ENCODE assay signal across 41 mouse cellular contexts in the genomic region with DNA sequence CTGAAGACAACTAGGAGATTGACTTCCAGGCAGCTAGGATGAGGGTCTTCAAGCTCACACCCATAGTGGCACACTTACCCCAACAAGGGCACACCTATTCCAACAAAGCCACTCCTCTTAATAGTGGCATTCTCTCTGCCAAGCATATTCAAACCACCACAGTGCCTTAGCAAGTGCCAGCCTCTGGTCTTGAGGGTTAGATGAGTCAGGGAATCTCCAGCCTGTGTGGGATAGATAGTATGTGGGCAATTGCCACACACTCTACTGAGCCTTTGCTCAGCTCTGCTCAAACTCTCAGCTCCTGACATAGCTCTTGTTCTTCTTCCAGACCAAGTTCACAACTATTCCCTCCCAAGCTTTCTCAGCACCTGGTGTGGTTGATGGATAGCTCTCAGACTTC. TPM values are rescaled to one million over a fixed set of nuclear protein-coding genes. Genes with fewer than 3 reads are reported as not detected.
"Had no signal": no experiment of that assay in that cellular context is flagged by ENCODE, and none has a peak within 500 bp of the region (broad histone marks: within the 10 kb centered on the region; RNA-seq: fewer than 3 reads in every experiment).

No protein-coding gene starts in this region.

- H3K4me3 ChIP-seq: heart, embryonic 10.5 days; heart, embryonic 12.5 days; hindbrain, embryonic 13.5 days; hindbrain, embryonic 15.5 days; kidney, embryonic 15.5 days; limb, embryonic 12.5 days; liver, embryonic 13.5 days had no signal

- H3K27me3 ChIP-seq: hindbrain, embryonic 13.5 days; hindbrain, embryonic 15.5 days; kidney, embryonic 15.5 days; limb, embryonic 12.5 days; liver, embryonic 13.5 days had no signal

- H3K4me1 ChIP-seq: hindbrain, embryonic 13.5 days; hindbrain, embryonic 15.5 days; liver, embryonic 13.5 days had no signal

- ATAC-seq: hindbrain, postnatal 0 days had no signal

- H3K27ac ChIP-seq: heart, embryonic 10.5 days; hindbrain, embryonic 13.5 days; hindbrain, embryonic 15.5 days; hindbrain, postnatal 0 days; kidney, embryonic 15.5 days; kidney, postnatal 0 days; limb, embryonic 12.5 days; liver, embryonic 13.5 days had no signal

- H3K9me3 ChIP-seq: heart, embryonic 10.5 days; heart, embryonic 12.5 days; hindbrain, embryonic 13.5 days; hindbrain, embryonic 15.5 days; kidney, embryonic 15.5 days; limb, embryonic 12.5 days; liver, embryonic 13.5 days had no signal

- H3K36me3 ChIP-seq: heart, embryonic 10.5 days; heart, embryonic 12.5 days; hindbrain, embryonic 13.5 days; hindbrain, embryonic 15.5 days; kidney, embryonic 15.5 days; limb, embryonic 12.5 days; liver, embryonic 13.5 days had no signal

- DNase-seq: gastrocnemius, postnatal 14 days; gastrocnemius, postnatal 36 days; heart, adult 18-20 months; heart, postnatal 10 days; heart, postnatal 36 days; kidney, adult 11 months; kidney, postnatal 14 days; kidney, postnatal 36 days; layer of hippocampus, adult 9-11 months; layer of hippocampus, postnatal 36 days; left cerebral cortex, postnatal 4 days; liver; liver, embryonic 13.5 days had no signal

RNA-seq across cellular contexts. Expression of gene 2610528A11Rik, which starts 2.5 kb away (rescaled TPM):
- total RNA-seq: heart, adult 8-10 months; heart, postnatal 36 days; hindbrain, postnatal 0 days; layer of hippocampus, adult 18-20 months; left cerebral cortex, postnatal 25 days had no signal

RNA-seq across cellular contexts. Expression of gene Cdhr1, which starts 13.2 kb away (rescaled TPM):
- total RNA-seq: gastrocnemius, adult 18-20 months; gastrocnemius, adult 8-10 months; gastrocnemius, postnatal 14 days; gastrocnemius, postnatal 36 days; heart, adult 8-10 months; heart, postnatal 36 days; hematopoietic stem cell, adult 5-6 weeks had no signal
- polyA plus RNA-seq: liver, embryonic 13.5 days had no signal

RNA-seq across cellular contexts. Expression of gene Lrit2, which starts 43.6 kb away (rescaled TPM):
- total RNA-seq: gastrocnemius, adult 18-20 months; gastrocnemius, adult 8-10 months; gastrocnemius, postnatal 14 days; gastrocnemius, postnatal 36 days; heart, adult 18-20 months; heart, adult 8-10 months; heart, postnatal 10 days; heart, postnatal 36 days; hematopoietic stem cell, adult 5-6 weeks; hindbrain, postnatal 0 days; layer of hippocampus, adult 18-20 months; layer of hippocampus, adult 8-10 months; layer of hippocampus, postnatal 14 days; layer of hippocampus, postnatal 36 days; left cerebral cortex, adult 18-20 months; left cerebral cortex, adult 8-10 months; left cerebral cortex, postnatal 10 days; left cerebral cortex, postnatal 25 days; left cerebral cortex, postnatal 4 days had no signal
- polyA plus RNA-seq: gonadal fat pad, adult 2 months; heart, embryonic 10.5 days; heart, embryonic 12.5 days; heart, embryonic 14.5 days; heart, embryonic 16.5 days; hindbrain, embryonic 11.5 days; hindbrain, embryonic 13.5 days; hindbrain, embryonic 15.5 days; hindbrain, postnatal 0 days; intestine, embryonic 14.5 days; intestine, embryonic 16.5 days; kidney, embryonic 15.5 days; kidney, postnatal 0 days; large intestine, adult 2 months; limb, embryonic 12.5 days; limb, embryonic 14.5 days; liver, embryonic 11.5 days; liver, embryonic 13.5 days had no signal

RNA-seq across cellular contexts. Expression of gene Lrit1, which starts 56.7 kb away (rescaled TPM):
- total RNA-seq: gastrocnemius, adult 18-20 months; gastrocnemius, adult 8-10 months; gastrocnemius, postnatal 14 days; gastrocnemius, postnatal 36 days; heart, adult 18-20 months; heart, adult 8-10 months; heart, postnatal 10 days; heart, postnatal 36 days; hematopoietic stem cell, adult 5-6 weeks; hindbrain, postnatal 0 days; layer of hippocampus, adult 18-20 months; layer of hippocampus, postnatal 14 days; layer of hippocampus, postnatal 36 days; left cerebral cortex, adult 18-20 months; left cerebral cortex, postnatal 10 days; left cerebral cortex, postnatal 25 days; left cerebral cortex, postnatal 4 days had no signal
- polyA plus RNA-seq: gonadal fat pad, adult 2 months; heart, embryonic 10.5 days; heart, embryonic 12.5 days; heart, embryonic 14.5 days; heart, embryonic 16.5 days; hindbrain, embryonic 11.5 days; hindbrain, embryonic 13.5 days; hindbrain, embryonic 15.5 days; hindbrain, postnatal 0 days; intestine, embryonic 14.5 days; intestine, embryonic 16.5 days; kidney, embryonic 15.5 days; kidney, postnatal 0 days; large intestine, adult 2 months; limb, embryonic 12.5 days; limb, embryonic 14.5 days; liver, embryonic 11.5 days; liver, embryonic 13.5 days had no signal
